Mouse (Mus musculus): ENCODE results near the gene 2310007B03Rik. TPM values are rescaled to one million over a fixed set of nuclear protein-coding genes. Genes with fewer than 3 reads are reported as not detected.

2310007B03Rik gene
- polyA plus RNA-seq, 1 experiment from 2014 or later: 8.7 TPM

DNA sequence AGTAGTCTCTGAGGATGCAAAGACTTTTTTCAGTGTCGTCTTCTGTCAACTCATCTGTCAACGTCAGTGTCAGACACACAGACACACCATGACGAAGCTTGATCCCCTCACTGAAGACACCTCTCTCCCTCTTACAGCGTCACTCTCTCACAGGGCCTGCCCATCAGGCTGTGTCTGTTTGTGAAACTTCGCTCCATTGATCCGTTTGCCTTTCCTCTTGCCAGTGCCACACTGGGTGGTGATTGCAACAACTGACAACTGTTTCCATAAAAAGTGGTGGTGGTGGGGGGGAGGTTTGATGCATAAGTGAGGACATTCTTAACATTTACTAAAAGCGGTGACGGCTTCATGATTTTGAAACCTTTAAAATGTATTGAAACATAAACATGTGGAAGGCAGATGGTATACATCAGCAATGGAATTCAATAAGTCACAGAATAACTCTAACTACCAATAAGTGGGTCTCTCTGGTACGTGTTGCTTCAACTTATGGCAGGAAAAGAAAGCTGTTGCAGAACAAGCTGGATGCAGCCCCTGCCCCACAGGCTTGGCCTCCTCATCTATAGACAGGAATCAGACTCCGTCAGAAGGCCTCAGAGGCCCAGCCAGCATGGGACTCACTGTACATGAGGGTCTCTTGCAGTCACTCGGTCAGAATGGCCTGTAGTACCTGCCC lies 37.4 kb downstream of the 2310007B03Rik start:
- Histone ChIP-seq H3K36me3 (no peaks in the 10 kb centered on the region), H3K9ac (no peak overlapping the region), H3K9me3 (no peaks in the 10 kb centered on the region), H3K4me2 (replicated peaks) (no peak overlapping the region), H3K4me3 (replicated peaks) (no peak overlapping the region), H3K27ac (no peak overlapping the region), H3K4me1 (replicated peaks) (no peaks in the 10 kb centered on the region), H3K27me3 (replicated peaks) (no peaks in the 10 kb centered on the region)
- no peak for ATAC-seq
- 65% methylated on average over 11 of the region's 11 CpGs for WGBS

DNA sequence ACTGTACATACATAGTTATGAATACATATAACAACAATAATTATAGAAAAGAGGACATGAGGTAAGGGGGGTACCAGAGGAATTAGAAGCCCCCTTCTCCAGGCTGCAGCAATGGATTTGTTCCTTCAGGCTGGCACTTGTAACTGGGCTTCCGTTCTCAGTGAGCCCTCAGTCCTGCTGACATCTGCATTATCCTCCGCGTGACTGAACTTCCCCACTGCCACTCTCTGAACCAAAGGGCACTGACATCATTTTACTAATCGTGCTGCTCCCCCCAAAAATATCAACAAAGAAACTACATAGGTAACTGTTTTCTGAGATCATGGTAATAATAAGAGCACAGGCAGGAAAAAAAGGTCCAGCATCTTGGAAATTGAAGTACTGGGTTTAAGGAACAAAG lies 41.9 kb downstream of the 2310007B03Rik start:
- no peaks in the 10 kb centered on the region for H3K27me3 ChIP-seq (replicated peaks)
- 42% methylated on average over 4 of the region's 4 CpGs for WGBS
- no peak for ATAC-seq
- H3K4me3 ChIP-seq (replicated peaks): no peak overlapping the region
- H3K27ac ChIP-seq: no peak overlapping the region
- H3K9me3 ChIP-seq: no peaks in the 10 kb centered on the region
- no peak overlapping the region for H3K9ac ChIP-seq
- 0 out of 2 replicates have a peak, but pooled peaks cover 7% of the 10 kb centered on the region for H3K4me1 ChIP-seq (replicated peaks)
- H3K36me3 ChIP-seq: no peaks in the 10 kb centered on the region
- H3K4me2 ChIP-seq (replicated peaks): no peak overlapping the region

DNA sequence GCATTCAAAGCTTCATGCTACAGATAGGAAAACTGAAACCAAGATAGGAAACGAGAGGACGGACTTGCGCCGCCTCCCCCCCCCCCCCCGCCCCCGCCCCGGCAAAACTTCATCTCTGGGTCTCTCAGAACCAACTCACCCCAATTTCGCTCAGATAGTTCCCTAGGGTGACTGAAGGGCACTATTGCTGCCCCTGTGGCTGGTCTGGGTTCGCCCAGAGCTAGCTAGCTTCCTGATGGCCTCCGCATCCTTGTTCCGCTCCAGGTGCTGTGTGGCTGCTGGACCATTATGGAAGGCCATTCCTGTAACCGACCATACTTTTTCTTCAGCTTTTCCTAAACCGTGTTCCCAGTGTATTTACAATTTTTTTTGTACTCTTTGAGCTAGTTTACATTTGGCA lies 45.3 kb downstream of the 2310007B03Rik start:
- Histone ChIP-seq H3K36me3 (no peaks in the 10 kb centered on the region), H3K4me1 (replicated peaks) (0 out of 2 replicates have a peak, but pooled peaks cover 7% of the 10 kb centered on the region), H3K4me2 (replicated peaks) (peak overlapping the region; percentile 54), H3K4me3 (replicated peaks) (peak overlapping the region; percentile 22), H3K27me3 (replicated peaks) (no peaks in the 10 kb centered on the region), H3K9me3 (no peaks in the 10 kb centered on the region), H3K27ac (no peak overlapping the region), H3K9ac (no peak overlapping the region)
- peak; percentile 73 for ATAC-seq
- WGBS: 26% methylated on average over 13 of the region's 13 CpGs

DNA sequence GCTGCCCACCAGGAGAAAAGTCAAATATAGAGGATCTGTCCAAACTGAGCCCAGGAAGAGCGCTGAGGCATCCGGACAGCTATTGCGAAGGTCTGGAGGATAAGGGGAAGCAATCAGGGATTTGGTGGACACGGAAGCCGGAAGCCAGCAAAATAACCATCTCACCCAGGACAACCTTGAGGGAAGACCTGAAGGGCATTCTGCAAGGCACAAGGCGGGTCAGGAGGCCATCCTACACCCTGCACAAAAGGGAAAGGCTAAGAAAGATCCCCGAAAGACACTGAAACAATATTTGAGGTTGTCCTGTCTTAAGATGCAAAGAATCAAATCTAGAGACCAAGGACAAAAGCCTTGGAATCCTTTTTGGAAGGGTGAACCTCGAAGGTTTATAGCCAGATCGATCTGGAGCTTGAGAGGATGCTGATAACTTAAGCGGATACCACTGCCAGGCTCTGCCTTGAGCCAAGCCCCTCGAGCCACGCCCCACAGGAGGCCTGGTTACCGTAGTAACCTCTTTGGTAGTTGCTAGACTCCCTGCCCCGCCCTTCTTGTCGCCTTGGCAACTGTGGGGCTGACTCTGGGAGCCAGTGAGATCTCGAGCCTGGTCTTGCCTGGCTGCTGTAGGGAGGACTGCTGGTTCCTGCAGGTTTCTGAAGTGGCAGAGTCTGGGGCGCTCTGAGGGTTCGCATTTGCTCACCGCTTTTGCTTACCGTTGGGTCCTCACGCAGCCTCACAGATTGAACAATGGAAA lies 45.9 kb downstream of the 2310007B03Rik start:
- Histone ChIP-seq H3K9ac (no peak overlapping the region), H3K9me3 (no peaks in the 10 kb centered on the region), H3K27ac (no peak overlapping the region), H3K4me1 (replicated peaks) (0 out of 2 replicates have a peak, but pooled peaks cover 7% of the 10 kb centered on the region), H3K4me3 (replicated peaks) (peak overlapping the region; percentile 22), H3K4me2 (replicated peaks) (peak overlapping the region; percentile 54), H3K36me3 (no peaks in the 10 kb centered on the region), H3K27me3 (replicated peaks) (no peaks in the 10 kb centered on the region)
- peak; percentile 100 for ATAC-seq
- WGBS: 26% methylated on average over 21 of the region's 21 CpGs

DNA sequence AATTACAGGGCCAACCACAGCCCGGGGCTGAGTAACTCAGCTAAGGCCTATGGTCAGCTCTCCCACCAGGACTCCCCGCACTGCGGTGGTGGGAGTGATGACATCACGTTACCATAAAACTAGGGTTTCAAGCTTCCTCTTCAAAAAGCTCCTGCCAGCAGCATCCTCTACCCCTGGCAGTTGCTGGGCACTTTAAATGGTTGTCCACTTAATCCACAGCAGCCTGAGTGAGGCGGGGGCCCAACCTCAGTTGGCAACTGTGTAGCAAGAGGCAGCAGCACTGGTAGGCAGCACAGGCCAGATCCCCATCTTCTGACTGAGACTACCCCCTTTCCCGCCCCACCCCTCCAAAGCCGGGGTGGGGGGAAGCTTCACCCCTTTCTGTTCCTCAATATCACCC lies 58.0 kb downstream of the 2310007B03Rik start:
- Histone ChIP-seq H3K36me3 (no peaks in the 10 kb centered on the region), H3K4me3 (replicated peaks) (no peak overlapping the region), H3K27ac (no peak overlapping the region), H3K9ac (no peak overlapping the region), H3K9me3 (no peaks in the 10 kb centered on the region), H3K4me1 (replicated peaks) (peaks cover 16% of the 10 kb centered on the region), H3K4me2 (replicated peaks) (no peak overlapping the region), H3K27me3 (replicated peaks) (peaks cover 41% of the 10 kb centered on the region)
- ATAC-seq: no peak
- WGBS: 67% methylated on average over 7 of the region's 7 CpGs

DNA sequence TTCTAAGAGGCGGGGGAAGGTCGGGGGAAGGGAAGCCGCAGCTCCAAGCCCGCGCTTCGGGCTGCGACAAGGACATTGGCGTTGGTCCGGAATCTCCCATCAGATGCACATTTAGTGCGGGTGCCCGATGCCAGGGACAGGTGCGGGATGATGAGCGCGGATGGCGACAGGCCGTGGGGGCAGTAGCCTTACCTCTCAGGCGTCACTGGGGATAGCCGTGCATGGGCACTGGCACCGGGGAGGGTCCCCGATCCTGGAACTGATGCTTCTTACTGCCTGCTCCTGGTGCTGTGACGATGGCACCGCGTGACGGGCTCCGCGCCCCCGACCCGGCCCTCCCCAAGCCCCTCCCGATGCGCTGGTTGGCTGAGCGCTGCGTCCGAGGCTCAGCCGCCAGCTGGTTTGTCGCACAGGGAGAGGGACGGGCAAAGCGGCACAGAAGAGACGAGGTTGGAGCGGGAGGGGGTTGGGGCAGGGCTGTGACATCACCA lies 59.1 kb downstream of the 2310007B03Rik start, which contains the start of gene Kif1a:
Gene Kif1a (minus strand): TSS at position 381 of the 491 bp plus-strand sequence.
- Histone ChIP-seq H3K9ac (peak within 1 kb of the TSS; percentile 24), H3K27ac (no peak within 1 kb of the TSS), H3K4me1 (replicated peaks) (peaks cover 16% of the 10 kb centered on the region), H3K9me3 (no peaks in the 10 kb centered on the region), H3K27me3 (replicated peaks) (peaks cover 41% of the 10 kb centered on the region), H3K4me2 (replicated peaks) (peak within 1 kb of the TSS; percentile 86), H3K36me3 (no peaks in the 10 kb centered on the region), H3K4me3 (replicated peaks) (peak within 1 kb of the TSS; percentile 46)
- peak; percentile 72 for ATAC-seq
- WGBS: under 1% methylated on average over 39 of the region's 39 CpGs

Other genes with a start within 250 kb of the 2310007B03Rik start
- gene Capn10, start 226.6 kb downstream of the 2310007B03Rik start, polyA plus RNA-seq (2015; fragmentation: Nextera tagmentation; extraction: Ambion mirVana): 28.2 and 34.4 TPM in 2 replicates
- 8.9 and 9.1 TPM in 2 replicates for gene Gpr35, start 210.1 kb downstream of the 2310007B03Rik start, polyA plus RNA-seq (2015; fragmentation: Nextera tagmentation; extraction: Ambion mirVana)
- 3.0 and 11.2 TPM in 2 replicates for gene Aqp12, start 154.6 kb downstream of the 2310007B03Rik start, polyA plus RNA-seq (2015; fragmentation: Nextera tagmentation; extraction: Ambion mirVana)
- 18.3 and 21.4 TPM in 2 replicates for gene Kif1a, start 59.0 kb downstream of the 2310007B03Rik start, polyA plus RNA-seq (2015; fragmentation: Nextera tagmentation; extraction: Ambion mirVana)
- 0.59 and 0.62 TPM in 2 replicates for gene Agxt, start 25.7 kb downstream of the 2310007B03Rik start, polyA plus RNA-seq (2015; fragmentation: Nextera tagmentation; extraction: Ambion mirVana)
- 0.04 and 0.13 TPM in 2 replicates for gene Crocc2, start 7.8 kb upstream of the 2310007B03Rik start, polyA plus RNA-seq (2015; fragmentation: Nextera tagmentation; extraction: Ambion mirVana)
- 2.8 and 4.4 TPM in 2 replicates for gene Sned1, start 74.9 kb upstream of the 2310007B03Rik start, polyA plus RNA-seq (2015; fragmentation: Nextera tagmentation; extraction: Ambion mirVana)
- gene Mterf4, start 145.0 kb upstream of the 2310007B03Rik start, polyA plus RNA-seq (2015; fragmentation: Nextera tagmentation; extraction: Ambion mirVana): 25.7 and 27.0 TPM in 2 replicates
- 53.0 and 79.4 TPM in 2 replicates for gene Ppp1r7, start 181.9 kb upstream of the 2310007B03Rik start, polyA plus RNA-seq (2015; fragmentation: Nextera tagmentation; extraction: Ambion mirVana)
- 9.2 and 10.6 TPM in 2 replicates for gene Pask, start 182.5 kb upstream of the 2310007B03Rik start, polyA plus RNA-seq (2015; fragmentation: Nextera tagmentation; extraction: Ambion mirVana)
- gene Ano7, start 213.0 kb upstream of the 2310007B03Rik start, polyA plus RNA-seq (2015; fragmentation: Nextera tagmentation; extraction: Ambion mirVana): 1.8 and 2.0 TPM in 2 replicates